Mouse (Mus musculus): ENCODE results near the gene Ciart. TPM values are rescaled to one million over a fixed set of nuclear protein-coding genes. Genes with fewer than 3 reads are reported as not detected.
"Not testable (repeated sequence)": the region's sequence is repeated elsewhere in the genome, so short reads cannot be mapped to it uniquely, and the experiment has no call there.

Gene Ciart
- polyA plus RNA-seq, 1 experiment from 2014 or later: 0.78 TPM

DNA sequence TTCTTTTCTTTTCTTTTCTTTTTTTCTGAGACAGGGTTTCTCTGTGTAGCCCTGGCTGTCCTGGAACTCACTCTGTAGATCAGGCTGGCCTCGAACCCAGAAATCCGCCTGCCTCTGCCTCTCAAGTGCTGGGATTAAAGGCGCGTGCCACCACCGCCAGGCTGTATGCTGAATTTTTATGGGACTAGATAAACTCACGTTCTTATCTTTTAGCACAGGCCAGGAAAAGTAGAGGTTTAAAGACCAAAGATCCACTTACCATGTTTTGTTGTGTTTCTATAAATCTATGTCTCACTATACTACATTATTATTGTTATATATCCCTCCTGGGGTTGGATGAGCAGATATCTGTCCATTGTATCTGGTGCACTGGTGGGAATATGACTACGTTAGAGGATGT, 41.4 kb upstream of the Ciart start:
- not testable (repeated sequence) for H3K4me2 ChIP-seq (ENCODE audit: low read depth, low read length); H3K9ac ChIP-seq (ENCODE audit: low read depth, low read length); ATAC-seq (ENCODE audit: low read depth); H3K27ac ChIP-seq (ENCODE audit: low read length); H3K4me3 ChIP-seq (ENCODE audit: low read depth, low read length); H3K4me1 ChIP-seq (ENCODE audit: control insufficient read depth, low read depth, low read length); H3K36me3 ChIP-seq (ENCODE audit: control insufficient read depth, insufficient read depth); H3K9me3 ChIP-seq (replicated peaks; ENCODE audit: control insufficient read depth, low read length); H3K27me3 ChIP-seq (ENCODE audit: control insufficient read depth, insufficient read depth, low read depth, low read length)
- WGBS (ENCODE audit: insufficient replicate concordance): 52% methylated on average over 7 of the region's 7 CpGs

GRCm38 (mm10) chr3:95920532-95920931, 38.5 kb upstream of the Ciart start:
- not testable (repeated sequence) for H3K4me1 ChIP-seq (ENCODE audit: control insufficient read depth, low read depth, low read length); H3K9ac ChIP-seq (ENCODE audit: low read depth, low read length); H3K36me3 ChIP-seq (ENCODE audit: control insufficient read depth, insufficient read depth); H3K4me3 ChIP-seq (ENCODE audit: low read depth, low read length); H3K27ac ChIP-seq (ENCODE audit: low read length); H3K27me3 ChIP-seq (ENCODE audit: control insufficient read depth, insufficient read depth, low read depth, low read length); ATAC-seq (ENCODE audit: low read depth); H3K4me2 ChIP-seq (ENCODE audit: low read depth, low read length); H3K9me3 ChIP-seq (replicated peaks; ENCODE audit: control insufficient read depth, low read length)
- 67% methylated on average over 2 of the region's 2 CpGs for WGBS (ENCODE audit: insufficient replicate concordance)

- Histone ChIP-seq H3K36me3 (ENCODE audit: control insufficient read depth, insufficient read depth) (no peaks in the 10 kb centered on the region), H3K4me1 (ENCODE audit: control insufficient read depth, low read depth, low read length) (no peaks in the 10 kb centered on the region; the same call in 1 of the 2 replicates), H3K4me2 (ENCODE audit: low read depth, low read length) (no peak overlapping the region), H3K9me3 (replicated peaks; ENCODE audit: control insufficient read depth, low read length) (no peaks in the 10 kb centered on the region), H3K27ac (ENCODE audit: low read length) (no peak overlapping the region), H3K27me3 (ENCODE audit: control insufficient read depth, insufficient read depth, low read depth, low read length) (no peaks in the 10 kb centered on the region), H3K9ac (ENCODE audit: low read depth, low read length) (no peak overlapping the region), H3K4me3 (ENCODE audit: low read depth, low read length) (no peak overlapping the region)
- whole genome bisulfite sequencing (ENCODE audit: insufficient replicate concordance): 53% methylated on average over 7 of the region's 7 CpGs
- ATAC-seq (ENCODE audit: low read depth): no peak
These were observed 34.7 kb upstream of the Ciart start for GRCm38 (mm10) chr3:95916760-95917159.

- no peak for ATAC-seq (ENCODE audit: low read depth)
These were observed 32.7 kb upstream of the Ciart start for GRCm38 (mm10) chr3:95914706-95915105.

DNA sequence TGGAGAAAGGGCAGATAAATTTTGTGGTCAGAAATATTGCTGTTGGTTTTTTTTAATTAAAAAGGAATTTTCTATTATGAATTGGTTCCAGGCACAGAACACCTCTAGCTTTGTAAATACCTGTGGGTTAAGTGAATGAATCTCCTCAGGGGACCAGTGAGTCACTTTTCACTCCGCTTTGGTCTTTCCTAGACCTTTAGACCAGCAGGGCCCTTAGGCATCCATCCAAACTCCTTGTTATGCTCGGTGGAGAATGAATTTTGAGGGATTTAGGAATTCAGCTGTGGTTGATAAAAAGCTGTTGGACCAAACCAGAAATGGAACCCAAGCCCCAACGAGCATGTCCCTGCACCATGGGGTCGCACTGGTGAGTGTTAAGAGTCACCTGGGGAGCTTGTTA, 25.6 kb upstream of the Ciart start:
- H3K9me3 ChIP-seq (replicated peaks; ENCODE audit: control insufficient read depth, low read length): no peaks in the 10 kb centered on the region
- H3K27me3 ChIP-seq (ENCODE audit: control insufficient read depth, insufficient read depth, low read depth, low read length): peaks cover 47% of the 10 kb centered on the region
- H3K36me3 ChIP-seq (ENCODE audit: control insufficient read depth, insufficient read depth): no peaks in the 10 kb centered on the region
- no peak overlapping the region for H3K4me3 ChIP-seq (ENCODE audit: low read depth, low read length)
- ATAC-seq (ENCODE audit: low read depth): no peak
- no peak overlapping the region for H3K4me2 ChIP-seq (ENCODE audit: low read depth, low read length)
- peaks cover 7% of the 10 kb centered on the region for H3K4me1 ChIP-seq (ENCODE audit: control insufficient read depth, low read depth, low read length)
- 45% methylated on average over 4 of the region's 4 CpGs for WGBS (ENCODE audit: insufficient replicate concordance)
- no peak overlapping the region for H3K27ac ChIP-seq (ENCODE audit: low read length)
- no peak overlapping the region for H3K9ac ChIP-seq (ENCODE audit: low read depth, low read length)

More at GRCm38 (mm10) chr3:95914706-95915105, 32.7 kb upstream of the Ciart start:
- H3K27ac ChIP-seq (ENCODE audit: low read length): no peak overlapping the region
- H3K4me2 ChIP-seq (ENCODE audit: low read depth, low read length): no peak overlapping the region
- no peaks in the 10 kb centered on the region for H3K9me3 ChIP-seq (replicated peaks; ENCODE audit: control insufficient read depth, low read length)
- WGBS (ENCODE audit: insufficient replicate concordance): 26% methylated on average over 4 of the region's 4 CpGs
- no peaks in the 10 kb centered on the region; the same call in 1 of the 2 replicates for H3K4me1 ChIP-seq (ENCODE audit: control insufficient read depth, low read depth, low read length)
- no peak overlapping the region for H3K4me3 ChIP-seq (ENCODE audit: low read depth, low read length)
- H3K27me3 ChIP-seq (ENCODE audit: control insufficient read depth, insufficient read depth, low read depth, low read length): no peaks in the 10 kb centered on the region
- no peaks in the 10 kb centered on the region for H3K36me3 ChIP-seq (ENCODE audit: control insufficient read depth, insufficient read depth)
- no peak overlapping the region for H3K9ac ChIP-seq (ENCODE audit: low read depth, low read length)

DNA sequence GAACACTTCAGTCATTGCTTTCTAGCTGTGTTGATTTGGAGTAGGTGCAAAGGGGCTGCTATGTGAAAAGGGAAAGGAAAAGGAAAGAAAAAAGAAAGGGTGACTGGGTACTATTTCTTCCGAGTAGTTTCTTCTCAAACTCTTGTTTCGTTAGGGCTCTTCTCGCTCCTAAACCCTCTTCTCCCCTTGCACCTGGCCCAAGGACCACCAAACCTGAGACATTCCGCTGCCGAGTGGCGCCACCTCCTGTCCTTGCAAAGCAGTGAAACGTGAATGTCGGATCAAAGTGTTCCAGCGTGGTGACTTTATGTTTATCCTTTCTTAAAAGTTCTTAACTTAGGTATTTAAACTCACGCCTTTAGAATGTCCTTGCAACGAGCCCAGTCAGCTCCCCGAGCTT, 24.8 kb upstream of the Ciart start:
- Histone ChIP-seq H3K9ac (ENCODE audit: low read depth, low read length) (no peak overlapping the region), H3K4me3 (ENCODE audit: low read depth, low read length) (peak overlapping the region; percentile 22)

GRCm38 (mm10) chr3:95905940-95906492, 24.0 kb upstream of the Ciart start:
- H3K27ac ChIP-seq (ENCODE audit: low read length): no peak overlapping the region; the same call in 1 of the 2 replicates
- ATAC-seq (ENCODE audit: low read depth): no peak
- H3K4me1 ChIP-seq (ENCODE audit: control insufficient read depth, low read depth, low read length): peaks cover 7% of the 10 kb centered on the region
- peak overlapping the region; percentile 52 for H3K4me2 ChIP-seq (ENCODE audit: low read depth, low read length)
- H3K27me3 ChIP-seq (ENCODE audit: control insufficient read depth, insufficient read depth, low read depth, low read length): peaks cover 58% of the 10 kb centered on the region
- H3K9me3 ChIP-seq (replicated peaks; ENCODE audit: control insufficient read depth, low read length): no peaks in the 10 kb centered on the region
- H3K4me3 ChIP-seq (ENCODE audit: low read depth, low read length): peak overlapping the region; percentile 36; the same call in 1 of the 2 replicates
- no peaks in the 10 kb centered on the region for H3K36me3 ChIP-seq (ENCODE audit: control insufficient read depth, insufficient read depth)
- H3K9ac ChIP-seq (ENCODE audit: low read depth, low read length): no peak overlapping the region
- WGBS (ENCODE audit: insufficient replicate concordance): 2% methylated on average over 12 of the region's 12 CpGs

More for the DNA sequence above, 24.8 kb upstream of the Ciart start:
- H3K36me3 ChIP-seq (ENCODE audit: control insufficient read depth, insufficient read depth): no peaks in the 10 kb centered on the region
- WGBS (ENCODE audit: insufficient replicate concordance): 0% methylated on average over 12 of the region's 12 CpGs
- no peak for ATAC-seq (ENCODE audit: low read depth)
- peaks cover 54% of the 10 kb centered on the region for H3K27me3 ChIP-seq (ENCODE audit: control insufficient read depth, insufficient read depth, low read depth, low read length)
- peak overlapping the region; percentile 52 for H3K4me2 ChIP-seq (ENCODE audit: low read depth, low read length)
- no peaks in the 10 kb centered on the region for H3K9me3 ChIP-seq (replicated peaks; ENCODE audit: control insufficient read depth, low read length)
- H3K4me1 ChIP-seq (ENCODE audit: control insufficient read depth, low read depth, low read length): peaks cover 7% of the 10 kb centered on the region
- no peak overlapping the region for H3K27ac ChIP-seq (ENCODE audit: low read length)

GRCm38 (mm10) chr3:95905146-95905939, 23.3 kb upstream of the Ciart start:
- under 1% methylated on average over 18 of the region's 18 CpGs for WGBS (ENCODE audit: insufficient replicate concordance)
- H3K27me3 ChIP-seq (ENCODE audit: control insufficient read depth, insufficient read depth, low read depth, low read length): peaks cover 58% of the 10 kb centered on the region
- no peaks in the 10 kb centered on the region for H3K9me3 ChIP-seq (replicated peaks; ENCODE audit: control insufficient read depth, low read length)
- peaks cover 7% of the 10 kb centered on the region for H3K4me1 ChIP-seq (ENCODE audit: control insufficient read depth, low read depth, low read length)
- H3K4me2 ChIP-seq (ENCODE audit: low read depth, low read length): peak overlapping the region; percentile 52
- peak; percentile 70 for ATAC-seq (ENCODE audit: low read depth)
- H3K27ac ChIP-seq (ENCODE audit: low read length): peak overlapping the region; percentile 81
- H3K9ac ChIP-seq (ENCODE audit: low read depth, low read length): 0 out of 2 replicates have a peak overlapping the region, but pooled peaks have one; percentile 18
- H3K4me3 ChIP-seq (ENCODE audit: low read depth, low read length): peak overlapping the region; percentile 36
- no peaks in the 10 kb centered on the region for H3K36me3 ChIP-seq (ENCODE audit: control insufficient read depth, insufficient read depth)

GRCm38 (mm10) chr3:95904568-95904967, 22.5 kb upstream of the Ciart start, which contains the start of gene Car14:
TSS of gene Car14 (minus strand) at chr3:95904691.
- Histone ChIP-seq H3K27ac (ENCODE audit: low read length) (peak within 1 kb of the TSS; percentile 81), H3K9ac (ENCODE audit: low read depth, low read length) (peak within 1 kb of the TSS; percentile 27; the same call in 1 of the 2 replicates)

More at GRCm38 (mm10) chr3:95904568-95904967, 22.5 kb upstream of the Ciart start, which contains the start of gene Car14:
- H3K36me3 ChIP-seq (ENCODE audit: control insufficient read depth, insufficient read depth): no peaks in the 10 kb centered on the region
- H3K4me3 ChIP-seq (ENCODE audit: low read depth, low read length): peak within 1 kb of the TSS; percentile 36
- no peaks in the 10 kb centered on the region for H3K9me3 ChIP-seq (replicated peaks; ENCODE audit: control insufficient read depth, low read length)
- peak within 1 kb of the TSS; percentile 52 for H3K4me2 ChIP-seq (ENCODE audit: low read depth, low read length)
- peaks cover 58% of the 10 kb centered on the region for H3K27me3 ChIP-seq (ENCODE audit: control insufficient read depth, insufficient read depth, low read depth, low read length)
- WGBS (ENCODE audit: insufficient replicate concordance): 2% methylated on average over 15 of the region's 15 CpGs
- ATAC-seq (ENCODE audit: low read depth): peak; percentile 30; the same call in 1 of the 2 replicates
- H3K4me1 ChIP-seq (ENCODE audit: control insufficient read depth, low read depth, low read length): peaks cover 7% of the 10 kb centered on the region

Measured in liver, embryonic 16.5 days (tissue).